Mouse (Mus musculus) small intestine, adult 2 months (tissue): ENCODE measurements at regions not wholly inside any gene's neighbourhood (a gene's known extent, or its start where the extent isn't known, plus 50 kb on each side); places are given as distances from the start of the nearest gene placed in this dataset.

Source experiments
- CTCF ChIP-seq: fragments of 200-500 bp; IDR thresholded peaks from 2 replicates; pipeline ENCODE4 v1.5.1; 2012; ENCODE audit warnings: low read depth, mild to moderate bottlenecking, control low read depth, inconsistent platforms, low read length, moderate library complexity, mixed read lengths; ENCODE audit not compliant: insufficient replicate concordance, insufficient read length; ENCODE audit errors: extremely low read depth
- POLR2A ChIP-seq: fragments of 200-500 bp; IDR thresholded peaks from 2 replicates; pipeline ENCODE4 v1.6.1; 2012; ENCODE audit warnings: low read depth, mild to moderate bottlenecking, control low read depth, inconsistent platforms, low read length, moderate library complexity

DNA sequence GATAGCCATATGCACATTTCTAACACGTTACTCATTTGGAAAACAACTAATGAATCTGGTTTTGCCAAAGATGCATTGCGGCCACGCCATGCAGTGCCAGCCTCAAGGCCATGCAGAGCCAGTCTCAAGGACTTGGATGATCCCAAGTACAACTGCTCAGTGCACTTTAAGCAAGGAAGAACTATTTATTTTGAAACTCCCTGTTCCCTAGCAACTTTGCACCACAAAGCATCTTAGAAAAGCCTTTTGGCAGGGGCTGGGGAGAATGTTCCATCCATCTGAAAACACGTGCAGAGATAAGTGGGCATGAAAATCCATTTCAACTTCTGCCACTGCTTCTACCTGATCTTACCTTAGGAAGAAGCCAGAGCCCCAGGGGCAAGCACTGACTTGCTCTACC, 182.1 kb upstream of the Phactr1 start:
- TF ChIP-seq CTCF (no peak), POLR2A (no peak)
